Mouse (Mus musculus) C3H10T1/2 (cell line): ENCODE results near the gene Iyd. TPM values are rescaled to one million over a fixed set of nuclear protein-coding genes. Genes with fewer than 3 reads are reported as not detected.

Experiments
- polyA plus RNA-seq, 2 experiments: library from polyadenylated mRNA; unstranded; fragments of >200 nt; fragmentation: generic; extraction: Trizol; gene quantifications; one replicate each; pipeline ENCODE4 v1.2.1; 2012; ENCODE audit warnings: missing spikeins in 2 of 2

Gene Iyd
- polyA plus RNA-seq, result under 1 TPM in 1 of 2 experiments, not detected in 1; 0.08 TPM

DNA sequence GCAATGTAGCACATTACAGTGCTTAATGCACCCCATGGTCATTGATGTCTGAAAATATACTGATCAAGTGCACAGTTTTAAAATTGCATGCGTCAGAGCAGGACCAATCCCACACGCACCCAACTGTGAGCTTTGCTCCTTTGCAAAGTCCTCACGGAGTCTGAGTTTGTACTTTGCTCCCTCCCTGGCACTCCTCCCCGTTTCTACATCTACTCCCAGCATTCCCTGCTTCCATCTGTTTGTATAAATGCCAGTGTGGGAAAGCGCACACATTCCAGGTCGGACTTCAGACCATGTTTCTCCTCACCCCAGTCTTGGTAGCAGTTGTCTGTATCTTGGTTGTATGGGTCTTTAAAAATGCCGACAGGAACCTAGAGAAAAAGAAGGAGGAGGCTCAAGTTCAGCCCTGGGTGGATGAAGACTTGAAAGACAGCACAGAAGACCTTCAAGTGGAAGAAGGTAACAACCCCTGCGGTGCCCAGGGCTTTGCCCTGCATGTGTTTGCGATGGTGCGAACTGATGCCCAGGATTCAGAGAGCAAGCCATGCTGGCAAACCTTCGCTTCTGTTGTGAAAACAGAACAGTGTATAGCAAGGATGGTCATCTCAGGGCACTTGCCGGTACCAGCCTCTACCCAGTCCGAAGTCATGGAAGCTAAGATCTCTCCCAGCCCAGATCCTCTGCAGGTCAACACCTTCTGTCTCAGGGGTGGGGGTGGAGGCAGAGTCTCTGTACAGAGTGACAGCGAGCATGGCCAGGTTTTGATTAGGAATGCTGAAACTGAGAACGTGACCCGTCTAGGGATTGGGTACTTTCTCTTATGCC lies at the start of gene Iyd:
TSS of gene Iyd (plus strand) at position 238 of the 825 bp plus-strand sequence.

Other genes starting within 250 kb of the Iyd start
- gene Ppp1r14c, start 174.2 kb upstream of the Iyd start, polyA plus RNA-seq, result under 1 TPM; 0.01 to 0.15 TPM
- gene Plekhg1, start 200.1 kb downstream of the Iyd start, polyA plus RNA-seq, result under 1 TPM in 1 of 2 experiments, not detected in 1; 0.02 TPM